Mouse (Mus musculus): Measurements from ENCODE around the gene Susd2. TPM values are rescaled to one million over a fixed set of nuclear protein-coding genes. Genes with fewer than 3 reads are reported as not detected.
A peak's percentile ranks its signal among the peaks of the same experiment; 100 is the strongest.

Susd2 gene
- polyA plus RNA-seq, 1 experiment from 2014 or later = 3.1 TPM

DNA sequence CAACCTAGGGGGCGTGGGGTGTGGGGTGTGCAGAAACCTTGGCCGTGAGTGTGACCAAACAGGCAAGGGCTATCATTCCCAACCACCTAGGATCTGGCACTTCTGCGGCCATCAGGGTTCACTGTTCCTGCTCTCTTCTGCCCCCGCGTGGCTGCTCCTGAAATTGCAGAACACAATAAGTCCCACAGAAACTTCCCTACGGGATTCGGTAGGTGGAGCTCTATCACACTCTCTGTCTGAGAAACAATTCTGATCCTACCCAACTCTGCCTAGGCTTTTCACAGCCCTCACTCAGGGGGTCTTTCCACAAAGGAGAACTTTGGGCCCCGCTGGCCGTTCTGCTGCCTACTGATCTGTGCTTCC lies 8.1 kb downstream of the Susd2 start:
- Histone ChIP-seq H3K9me3 (no peaks in the 10 kb centered on the region), H3K4me1 (no peaks in the 10 kb centered on the region), H3K27me3 (no peaks in the 10 kb centered on the region), H3K36me3 (no peaks in the 10 kb centered on the region), H3K4me3 (no peak overlapping the region), H3K9ac (no peak overlapping the region), H3K4me2 (replicated peaks) (no peak overlapping the region), H3K27ac (no peak overlapping the region)
- no peak for ATAC-seq (ENCODE audit: low FRiP score, low read depth)
- WGBS = 7% methylated on average over 9 of the region's 9 CpGs

GRCm38 (mm10) chr10:75635019-75635692 lies 8.7 kb downstream of the Susd2 start:
- H3K36me3 ChIP-seq = no peaks in the 10 kb centered on the region
- no peaks in the 10 kb centered on the region for H3K4me1 ChIP-seq
- 68% methylated on average over 14 of the region's 14 CpGs for WGBS
- H3K27me3 ChIP-seq = no peaks in the 10 kb centered on the region
- no peak overlapping the region for H3K4me3 ChIP-seq
- no peak for ATAC-seq (ENCODE audit: low FRiP score, low read depth)
- no peaks in the 10 kb centered on the region for H3K9me3 ChIP-seq
- H3K4me2 ChIP-seq (replicated peaks) = no peak overlapping the region
- H3K9ac ChIP-seq = no peak overlapping the region
- no peak overlapping the region for H3K27ac ChIP-seq

DNA sequence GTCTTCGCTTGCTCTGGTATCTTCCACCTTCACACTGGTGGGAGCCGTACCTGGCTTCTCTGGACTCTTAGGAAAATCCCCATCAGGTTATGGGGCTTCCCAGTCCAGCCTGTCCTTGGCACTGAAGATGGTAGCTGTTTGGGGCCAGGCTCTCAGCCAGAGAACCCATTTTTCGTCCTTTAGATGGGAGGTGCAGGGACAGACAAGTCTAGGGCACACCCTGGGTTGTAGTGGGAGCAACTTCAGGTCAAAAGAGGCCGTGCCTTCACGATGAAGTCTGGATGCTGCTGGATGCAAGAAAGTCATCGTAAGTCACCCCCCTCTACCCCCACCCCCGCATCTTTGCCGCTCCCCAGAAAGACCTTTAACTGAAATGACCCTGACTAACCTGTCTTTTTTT lies 9.2 kb downstream of the Susd2 start:
- Histone ChIP-seq H3K9ac (no peak overlapping the region), H3K4me1 (no peaks in the 10 kb centered on the region), H3K4me3 (no peak overlapping the region), H3K27me3 (no peaks in the 10 kb centered on the region), H3K4me2 (replicated peaks) (no peak overlapping the region), H3K36me3 (no peaks in the 10 kb centered on the region), H3K27ac (no peak overlapping the region), H3K9me3 (no peaks in the 10 kb centered on the region)
- no peak for ATAC-seq (ENCODE audit: low FRiP score, low read depth)
- 95% methylated on average over 8 of the region's 8 CpGs for WGBS

DNA sequence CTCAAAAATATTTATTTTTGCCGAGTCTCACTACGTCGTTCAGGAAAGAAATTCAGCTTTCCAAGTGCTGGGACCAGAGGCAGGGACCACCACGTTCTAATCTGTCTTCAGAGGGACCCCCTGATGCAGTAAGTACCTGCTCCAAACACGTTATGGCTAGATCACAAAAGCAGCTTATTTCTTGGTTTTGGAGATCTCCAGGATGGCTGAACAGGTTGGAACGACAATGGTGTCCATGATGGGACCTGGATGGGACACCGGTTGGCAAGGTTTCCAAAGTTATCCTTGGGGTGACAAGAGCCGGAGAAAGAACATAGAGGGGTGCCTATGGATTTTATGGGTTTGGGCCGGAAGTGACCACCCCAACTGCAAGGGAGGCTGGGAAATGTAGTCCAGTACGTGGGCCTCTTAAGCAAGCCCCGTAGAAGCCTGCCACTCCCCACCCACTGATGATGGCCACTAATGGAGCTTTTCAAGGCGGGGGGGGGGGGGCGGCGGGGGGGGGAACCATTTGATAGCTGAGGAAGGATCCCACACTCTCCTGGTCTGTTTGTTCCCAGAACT lies 10.2 kb downstream of the Susd2 start:
- WGBS = 76% methylated on average over 14 of the region's 14 CpGs
- Histone ChIP-seq H3K9me3 (no peaks in the 10 kb centered on the region), H3K4me1 (no peaks in the 10 kb centered on the region), H3K4me2 (replicated peaks) (no peak overlapping the region), H3K27me3 (no peaks in the 10 kb centered on the region), H3K9ac (no peak overlapping the region), H3K27ac (no peak overlapping the region), H3K36me3 (no peaks in the 10 kb centered on the region), H3K4me3 (no peak overlapping the region)
- no peak for ATAC-seq (ENCODE audit: low FRiP score, low read depth)

GRCm38 (mm10) chr10:75633048-75633447 lies 10.8 kb downstream of the Susd2 start:
- Histone ChIP-seq H3K4me1 (no peaks in the 10 kb centered on the region), H3K4me2 (replicated peaks) (no peak overlapping the region), H3K27me3 (no peaks in the 10 kb centered on the region), H3K9ac (no peak overlapping the region), H3K4me3 (no peak overlapping the region), H3K27ac (no peak overlapping the region), H3K36me3 (no peaks in the 10 kb centered on the region), H3K9me3 (no peaks in the 10 kb centered on the region)
- 66% methylated on average over 5 of the region's 5 CpGs for WGBS
- ATAC-seq (ENCODE audit: low FRiP score, low read depth) = peak; percentile 80

DNA sequence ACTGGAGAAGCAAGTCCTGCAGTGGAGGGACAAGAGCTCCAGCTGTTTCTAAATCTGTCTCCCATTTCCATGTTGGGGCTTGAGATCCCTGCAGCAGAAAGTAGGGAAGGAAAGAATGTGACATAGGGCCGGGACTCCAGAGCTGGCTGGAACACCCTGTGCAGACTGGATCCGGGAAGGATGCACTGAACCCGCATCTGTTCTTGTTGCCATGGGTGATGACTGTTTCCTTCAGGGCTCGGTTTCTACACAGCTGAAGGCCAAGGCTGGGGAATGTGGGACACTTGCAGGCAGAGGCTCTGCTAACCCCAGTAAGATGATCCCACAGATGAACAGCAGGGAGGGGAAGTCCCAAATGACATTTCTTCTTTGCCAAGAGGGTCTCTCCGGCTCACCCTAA lies 11.2 kb downstream of the Susd2 start:
- no peak overlapping the region for H3K4me2 ChIP-seq (replicated peaks)
- ATAC-seq (ENCODE audit: low FRiP score, low read depth) = peak; percentile 81
- H3K9me3 ChIP-seq = no peaks in the 10 kb centered on the region
- H3K9ac ChIP-seq = no peak overlapping the region
- no peak overlapping the region for H3K4me3 ChIP-seq
- no peak overlapping the region for H3K27ac ChIP-seq
- no peaks in the 10 kb centered on the region for H3K36me3 ChIP-seq
- H3K27me3 ChIP-seq = no peaks in the 10 kb centered on the region
- H3K4me1 ChIP-seq = no peaks in the 10 kb centered on the region
- WGBS = 41% methylated on average over 5 of the region's 5 CpGs

GRCm38 (mm10) chr10:75627490-75627889 lies 16.3 kb downstream of the Susd2 start:
- H3K9ac ChIP-seq = no peak overlapping the region
- no peak overlapping the region for H3K4me3 ChIP-seq
- H3K36me3 ChIP-seq = no peaks in the 10 kb centered on the region
- no peak overlapping the region for H3K27ac ChIP-seq
- H3K9me3 ChIP-seq = no peaks in the 10 kb centered on the region
- 75% methylated on average over 3 of the region's 3 CpGs for WGBS
- H3K4me2 ChIP-seq (replicated peaks) = no peak overlapping the region
- ATAC-seq (ENCODE audit: low FRiP score, low read depth) = no peak
- H3K4me1 ChIP-seq = no peaks in the 10 kb centered on the region
- H3K27me3 ChIP-seq = no peaks in the 10 kb centered on the region

GRCm38 (mm10) chr10:75626991-75627390 lies 16.8 kb downstream of the Susd2 start:
- H3K4me2 ChIP-seq (replicated peaks) = no peak overlapping the region
- no peak overlapping the region for H3K4me3 ChIP-seq
- no peak overlapping the region for H3K27ac ChIP-seq
- WGBS = 74% methylated on average over 3 of the region's 3 CpGs
- H3K4me1 ChIP-seq = no peaks in the 10 kb centered on the region
- no peaks in the 10 kb centered on the region for H3K27me3 ChIP-seq
- no peaks in the 10 kb centered on the region for H3K9me3 ChIP-seq
- ATAC-seq (ENCODE audit: low FRiP score, low read depth) = no peak
- no peaks in the 10 kb centered on the region for H3K36me3 ChIP-seq
- no peak overlapping the region for H3K9ac ChIP-seq

- 47% methylated on average over 6 of the region's 6 CpGs for WGBS
- H3K9me3 ChIP-seq = no peaks in the 10 kb centered on the region
- no peak overlapping the region for H3K4me3 ChIP-seq
- no peak overlapping the region for H3K27ac ChIP-seq
- H3K4me2 ChIP-seq (replicated peaks) = no peak overlapping the region
- no peaks in the 10 kb centered on the region for H3K36me3 ChIP-seq
- no peak for ATAC-seq (ENCODE audit: low FRiP score, low read depth)
- no peaks in the 10 kb centered on the region for H3K4me1 ChIP-seq
- no peak overlapping the region for H3K9ac ChIP-seq
- H3K27me3 ChIP-seq = no peaks in the 10 kb centered on the region
These were observed 17.9 kb downstream of the Susd2 start for GRCm38 (mm10) chr10:75625920-75626319.

DNA sequence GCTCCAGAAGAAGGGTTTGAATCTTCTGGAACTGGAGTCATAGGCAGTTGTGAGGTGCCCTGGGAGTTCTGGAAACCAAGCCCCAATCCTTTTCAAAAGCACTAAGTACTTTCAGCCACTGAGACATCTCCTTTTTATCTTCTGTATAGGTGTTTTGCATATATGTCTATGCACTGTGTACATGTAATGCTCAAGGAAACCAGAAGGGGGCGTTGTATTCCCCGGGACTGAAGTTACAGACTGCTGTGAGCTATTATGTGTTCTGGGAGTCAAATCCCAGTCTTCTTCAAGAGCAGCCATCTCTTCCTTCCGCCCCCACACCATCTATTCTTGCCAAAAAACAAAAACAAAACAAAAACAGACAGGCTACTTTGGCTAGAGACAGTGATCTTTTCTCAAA lies 23.0 kb downstream of the Susd2 start:
- no peak overlapping the region for H3K9ac ChIP-seq
- no peak overlapping the region for H3K4me3 ChIP-seq
- WGBS = 50% methylated on average over 3 of the region's 3 CpGs
- no peak for ATAC-seq (ENCODE audit: low FRiP score, low read depth)
- H3K4me2 ChIP-seq (replicated peaks) = no peak overlapping the region
- no peak overlapping the region for H3K27ac ChIP-seq
- no peaks in the 10 kb centered on the region for H3K4me1 ChIP-seq
- no peaks in the 10 kb centered on the region for H3K27me3 ChIP-seq
- no peaks in the 10 kb centered on the region for H3K9me3 ChIP-seq
- no peaks in the 10 kb centered on the region for H3K36me3 ChIP-seq

GRCm38 (mm10) chr10:75616044-75616443 lies 27.8 kb downstream of the Susd2 start:
- Histone ChIP-seq H3K4me1 (no peaks in the 10 kb centered on the region), H3K4me2 (replicated peaks) (no peak overlapping the region), H3K4me3 (no peak overlapping the region), H3K27ac (no peak overlapping the region), H3K27me3 (no peaks in the 10 kb centered on the region), H3K9me3 (no peaks in the 10 kb centered on the region), H3K9ac (no peak overlapping the region), H3K36me3 (no peaks in the 10 kb centered on the region)
- WGBS = 89% methylated on average over 4 of the region's 4 CpGs
- no peak for ATAC-seq (ENCODE audit: low FRiP score, low read depth)

DNA sequence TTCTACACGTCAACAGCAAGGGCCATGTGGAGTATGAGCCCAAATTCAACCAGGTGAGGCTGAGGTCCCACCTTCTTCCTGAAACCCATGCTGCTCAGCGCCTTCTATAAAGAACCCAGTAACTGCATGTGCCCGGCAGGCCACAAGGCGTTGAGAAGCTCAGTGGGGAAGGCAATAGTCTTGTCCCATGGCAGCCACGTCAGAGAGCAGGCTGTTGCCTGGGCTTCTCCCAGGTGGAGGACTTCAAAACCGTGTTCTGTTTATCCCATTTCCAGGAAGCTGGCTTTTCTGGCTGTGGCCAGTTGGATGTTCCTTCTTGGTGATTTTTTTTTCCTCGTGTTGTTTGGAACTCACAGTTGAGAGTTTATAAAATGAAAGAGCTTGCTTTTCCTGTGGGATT lies 33.3 kb downstream of the Susd2 start:
- WGBS = 50% methylated on average over 7 of the region's 7 CpGs
- no peaks in the 10 kb centered on the region for H3K36me3 ChIP-seq

GRCm38 (mm10) chr10:75608975-75609374 lies 34.8 kb downstream of the Susd2 start:
- H3K9ac ChIP-seq = no peak overlapping the region
- H3K27me3 ChIP-seq = no peaks in the 10 kb centered on the region
- H3K4me3 ChIP-seq = no peak overlapping the region
- no peak for ATAC-seq (ENCODE audit: low FRiP score, low read depth)
- H3K9me3 ChIP-seq = no peaks in the 10 kb centered on the region
- H3K27ac ChIP-seq = no peak overlapping the region
- no peak overlapping the region for H3K4me2 ChIP-seq (replicated peaks)
- no peaks in the 10 kb centered on the region for H3K4me1 ChIP-seq
- 91% methylated on average over 11 of the region's 11 CpGs for WGBS
- H3K36me3 ChIP-seq = no peaks in the 10 kb centered on the region

More for the DNA sequence above, 33.3 kb downstream of the Susd2 start:
- no peak overlapping the region for H3K9ac ChIP-seq
- no peaks in the 10 kb centered on the region for H3K4me1 ChIP-seq
- H3K4me3 ChIP-seq = no peak overlapping the region
- no peaks in the 10 kb centered on the region for H3K27me3 ChIP-seq
- H3K27ac ChIP-seq = no peak overlapping the region
- H3K9me3 ChIP-seq = no peaks in the 10 kb centered on the region
- no peak overlapping the region for H3K4me2 ChIP-seq (replicated peaks)
- ATAC-seq (ENCODE audit: low FRiP score, low read depth) = no peak
